Mouse (Mus musculus) ES-Bruce4 (cell line): ENCODE measurements around the gene Sgip1.

Source experiments
- CTCF ChIP-seq: IDR thresholded peaks from one replicate; pipeline ENCODE4 v1.8.1; 2011; ENCODE audit warnings: low read depth, low read length
- EP300 ChIP-seq: IDR thresholded peaks from 2 replicates; pipeline ENCODE4 v1.6.1; 2011; ENCODE audit warnings: low read depth, low read length; ENCODE audit not compliant: insufficient read depth

GRCm38 (mm10) chr4:102955294-102955956 is 214.3 kb downstream of the Sgip1 start:
- TF ChIP-seq CTCF (no peak), EP300 (no peak)
